Mouse (Mus musculus) ES-E14 (cell line): ENCODE data around the gene Pigm.

Source experiments
- CHD2 ChIP-seq: IDR thresholded peaks from 2 replicates; pipeline ENCODE4 v1.6.1; 2014; ENCODE audit warnings: mild to moderate bottlenecking, low read depth, low read length, inconsistent platforms
- HCFC1 ChIP-seq: IDR thresholded peaks from 2 replicates; pipeline ENCODE4 v1.6.1; 2012; ENCODE audit warnings: low read length, inconsistent platforms, borderline replicate concordance; ENCODE audit not compliant: insufficient read depth
- MAFK ChIP-seq: IDR thresholded peaks from 2 replicates; pipeline ENCODE4 v1.6.1; 2014; ENCODE audit warnings: mild to moderate bottlenecking, low read depth, low read length, inconsistent platforms; ENCODE audit not compliant: insufficient read depth

DNA sequence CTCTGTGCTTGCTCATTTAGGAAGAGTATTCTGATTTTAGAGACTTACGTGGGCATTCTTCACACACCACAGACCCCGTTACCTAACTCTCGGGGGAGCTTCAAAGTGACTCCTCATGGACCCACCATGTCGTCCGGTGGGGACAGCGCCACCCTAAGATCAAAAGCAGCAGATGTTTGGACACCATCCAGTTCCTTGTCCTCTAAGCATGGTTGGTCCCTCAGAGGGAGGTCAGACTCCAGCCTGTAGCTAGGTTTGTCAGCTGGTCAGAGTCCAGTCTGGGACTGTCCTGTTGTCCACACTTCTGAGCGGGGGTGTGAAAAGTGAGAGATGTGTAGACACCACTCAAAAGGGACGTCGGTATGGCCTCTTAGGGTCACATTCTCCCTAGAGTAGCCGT is 29.6 kb upstream of the Pigm start:
- no peak for TF ChIP-seq MAFK
- no peak for TF ChIP-seq HCFC1
- no peak for TF ChIP-seq CHD2
